Mouse (Mus musculus): ENCODE measurements around the gene Crtc2.

DNA sequence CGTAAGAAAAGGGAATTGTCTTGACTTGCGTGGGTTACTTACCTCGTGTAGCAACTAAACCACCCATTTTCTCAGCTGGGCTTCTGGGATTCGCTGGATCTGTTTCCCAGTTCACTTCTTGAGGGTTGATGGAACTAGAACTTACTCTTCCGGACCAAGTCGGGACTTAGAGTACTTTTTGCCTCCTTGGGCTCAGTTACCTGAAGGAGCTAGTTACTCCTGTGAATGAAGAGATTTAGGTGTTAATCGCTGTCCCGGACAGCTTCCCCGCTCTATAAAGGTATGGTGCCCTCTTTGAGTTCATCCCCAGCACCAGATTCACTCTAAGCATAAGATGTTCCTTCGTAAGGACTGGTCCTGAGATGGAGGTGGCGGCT lies 40.1 kb downstream of the Crtc2 start:
- TF ChIP-seq POLR2A (IDR thresholded peaks at IDR 0.05; ENCODE audit: borderline replicate concordance, low read depth, low read length) (no peak), CTCF (IDR thresholded peaks at IDR 0.05; ENCODE audit: low read depth, low read length) (no peak)

Data from bone marrow macrophage, adult 2 months (primary cell).